Mouse (Mus musculus): ENCODE measurements around the gene Olfr735. TPM values are rescaled to one million over a fixed set of nuclear protein-coding genes. Genes with fewer than 3 reads are reported as not detected.

Gene Olfr735
- not detected in 2 replicates for polyA plus RNA-seq (2021; fragmentation: Nextera tagmentation)
- long read RNA-seq, experiment 1: 0 reads
- long read RNA-seq, experiment 2: 0 reads

GRCm38 (mm10) chr14:50348796-50349195, at the start of gene Olfr735:
Gene Olfr735, minus strand, starts transcription at chr14:50348872.

GRCm38 (mm10) chr14:50380863-50381262, 32.2 kb upstream of the Olfr735 start, which contains the start of gene Olfr736:
Gene Olfr736, plus strand, starts transcription at chr14:50381163.

GRCm38 (mm10) chr14:50357593-50357992, 8.9 kb upstream of the Olfr735 start, which contains the start of gene Tlr11:
Gene Tlr11, plus strand, starts transcription at chr14:50357914.

GRCm38 (mm10) chr14:50326661-50327060, 22.0 kb downstream of the Olfr735 start, which contains the start of gene Olfr734:
Gene Olfr734, minus strand, starts transcription at chr14:50326761.

GRCm38 (mm10) chr14:50301422-50301821, 47.2 kb downstream of the Olfr735 start, which contains the start of gene Olfr733:
Gene Olfr733, minus strand, starts transcription at chr14:50301522.

Other genes starting within 250 kb of the Olfr735 start
- not detected in 2 replicates for gene Olfr727, start 225.7 kb downstream of the Olfr735 start, polyA plus RNA-seq (2021; fragmentation: Nextera tagmentation)
- not detected in 2 replicates for gene Olfr728, start 206.2 kb downstream of the Olfr735 start, polyA plus RNA-seq (2021; fragmentation: Nextera tagmentation)
- not detected in 2 replicates for gene Olfr729, start 196.0 kb downstream of the Olfr735 start, polyA plus RNA-seq (2021; fragmentation: Nextera tagmentation)
- gene Olfr730, start 160.7 kb downstream of the Olfr735 start, polyA plus RNA-seq (2021; fragmentation: Nextera tagmentation): not detected in 2 replicates
- not detected in 2 replicates for gene Olfr731, start 107.0 kb downstream of the Olfr735 start, polyA plus RNA-seq (2021; fragmentation: Nextera tagmentation)
- gene Olfr732, start 64.7 kb downstream of the Olfr735 start, polyA plus RNA-seq (2021; fragmentation: Nextera tagmentation): not detected in 2 replicates
- not detected in 2 replicates for gene Olfr733, start 47.4 kb downstream of the Olfr735 start, polyA plus RNA-seq (2021; fragmentation: Nextera tagmentation)
- gene Olfr734, start 22.1 kb downstream of the Olfr735 start, polyA plus RNA-seq (2021; fragmentation: Nextera tagmentation): not detected in 2 replicates
- gene Tlr11, start 9.0 kb upstream of the Olfr735 start, polyA plus RNA-seq (2021; fragmentation: Nextera tagmentation): not detected in 2 replicates
- gene Olfr736, start 32.3 kb upstream of the Olfr735 start, polyA plus RNA-seq (2021; fragmentation: Nextera tagmentation): not detected in 2 replicates
- gene Olfr738, start 58.7 kb upstream of the Olfr735 start, polyA plus RNA-seq (2021; fragmentation: Nextera tagmentation): not detected in 2 replicates
- not detected in 2 replicates for gene Olfr739, start 69.8 kb upstream of the Olfr735 start, polyA plus RNA-seq (2021; fragmentation: Nextera tagmentation)
- gene Olfr740, start 96.7 kb upstream of the Olfr735 start, polyA plus RNA-seq (2021; fragmentation: Nextera tagmentation): not detected in 2 replicates
- gene Olfr741, start 123.9 kb upstream of the Olfr735 start, polyA plus RNA-seq (2021; fragmentation: Nextera tagmentation): not detected in 2 replicates
- not detected in 2 replicates for gene Olfr742, start 154.7 kb upstream of the Olfr735 start, polyA plus RNA-seq (2021; fragmentation: Nextera tagmentation)
- not detected in 2 replicates for gene Olfr743, start 173.0 kb upstream of the Olfr735 start, polyA plus RNA-seq (2021; fragmentation: Nextera tagmentation)